Mouse (Mus musculus) heart, embryonic 10.5 days (tissue): ENCODE results near the gene Ssx9. TPM values are rescaled to one million over a fixed set of nuclear protein-coding genes. Genes with fewer than 3 reads are reported as not detected.
"Not testable (repeated sequence)": the region's sequence is repeated elsewhere in the genome, so short reads cannot be mapped to it uniquely, and the experiment has no call there.

Experiments
- DNase-seq: peaks from one replicate; pipeline ENCODE4 v3.0.0-alpha.2; 2017; ENCODE audit warnings: low spot score
- H3K27ac ChIP-seq: fragments of 300-500 bp; sonication (generic); 2 replicates; pipeline ENCODE4 v1.5.1; 2016; ENCODE audit warnings: mild to moderate bottlenecking
- H3K27me3 ChIP-seq: fragments of 300-500 bp; sonication (generic); 2 replicates; pipeline ENCODE4 v1.6.1; 2016; ENCODE audit warnings: mild to moderate bottlenecking; ENCODE audit not compliant: poor library complexity, insufficient read depth, severe bottlenecking
- H3K36me3 ChIP-seq: fragments of 300-500 bp; sonication (generic); 2 replicates; pipeline ENCODE4 v1.6.1; 2016; ENCODE audit warnings: mild to moderate bottlenecking, moderate library complexity
- H3K4me1 ChIP-seq: fragments of 300-500 bp; sonication (generic); 2 replicates; pipeline ENCODE4 v1.6.1; 2016; ENCODE audit warnings: mild to moderate bottlenecking
- H3K4me3 ChIP-seq: fragments of 300-500 bp; sonication (generic); 2 replicates; pipeline ENCODE4 v1.5.1; 2016; ENCODE audit warnings: mild to moderate bottlenecking, moderate library complexity
- H3K9me3 ChIP-seq: fragments of 300-500 bp; sonication (generic); 2 replicates; pipeline ENCODE4 v1.6.1; 2016; ENCODE audit warnings: mild to moderate bottlenecking, moderate library complexity
- WGBS: fragments of 180-500 bp; shearing (Covaris S2); methylation state at CpG from one replicate; pipeline ENCODE4 v1.1.7; 2016; 5-methylcytosine and 5-hydroxymethylcytosine counted together
- polyA plus RNA-seq: library from polyadenylated mRNA; unstranded; fragments of >200 nt; fragmentation: Nextera tagmentation; extraction: Ambion mirVana; gene quantifications from 2 replicates; pipeline ENCODE4 v1.2.1, GENCODE M21; 2016

The Ssx9 gene
- not detected in 2 replicates for polyA plus RNA-seq

DNA sequence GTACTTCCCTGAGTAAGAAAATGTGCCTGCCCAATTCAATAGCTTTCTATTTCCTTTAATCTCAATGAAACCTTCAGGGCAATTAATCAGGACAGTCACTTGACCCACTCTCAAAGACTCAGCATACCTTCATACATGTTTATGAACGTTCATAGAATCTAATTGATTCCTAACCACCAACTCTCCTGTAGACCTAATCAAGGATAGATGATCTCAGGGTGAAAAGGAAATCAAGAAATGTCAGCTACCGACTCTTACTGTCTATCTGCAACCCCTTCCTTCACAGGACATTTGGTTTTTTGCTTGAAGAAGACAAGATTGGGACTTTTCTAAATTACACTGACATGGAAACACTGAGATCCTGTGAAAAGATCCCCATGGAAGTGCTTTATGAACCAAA is at the start of gene Ssx9:
TSS of gene Ssx9 (plus strand) at position 301 of the 400 bp plus-strand sequence.
- not testable (repeated sequence) for H3K27me3 ChIP-seq, H3K4me3 ChIP-seq
- WGBS, result 61% methylated on average over 2 of the region's 2 CpGs

DNA sequence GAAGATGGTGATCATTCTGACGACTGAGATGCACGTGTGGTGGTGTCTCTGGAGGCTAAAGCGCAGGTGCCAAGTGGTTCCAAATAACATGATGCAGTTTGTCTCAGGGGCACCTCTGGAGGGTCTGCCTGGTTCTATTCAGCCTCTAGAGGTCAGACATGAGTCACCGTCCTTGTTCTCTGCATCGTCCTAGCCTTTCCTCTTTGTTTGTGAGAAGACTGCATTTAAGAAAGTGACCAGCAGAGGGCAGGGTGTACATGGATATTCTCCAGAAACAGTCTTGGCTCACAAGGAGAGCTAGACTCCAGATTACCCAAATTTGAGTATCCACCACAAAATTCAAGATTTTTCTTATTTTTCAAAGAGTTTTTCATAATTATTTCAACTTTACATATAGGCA is 15.3 kb upstream of the Ssx9 start:
- no peak for DNase-seq
- Histone ChIP-seq H3K9me3 (peaks cover 6% of the 10 kb centered on the region; the same call in 1 of the 2 replicates), H3K27ac (no peak overlapping the region), H3K36me3 (no peaks in the 10 kb centered on the region), H3K4me1 (no peaks in the 10 kb centered on the region), H3K27me3 (no peaks in the 10 kb centered on the region), H3K4me3 (no peak overlapping the region)
- 53% methylated on average over 5 of the region's 5 CpGs for WGBS

More for the DNA sequence above, at the start of gene Ssx9:
- not testable (repeated sequence) for DNase-seq, H3K36me3 ChIP-seq, H3K27ac ChIP-seq, H3K9me3 ChIP-seq, H3K4me1 ChIP-seq

DNA sequence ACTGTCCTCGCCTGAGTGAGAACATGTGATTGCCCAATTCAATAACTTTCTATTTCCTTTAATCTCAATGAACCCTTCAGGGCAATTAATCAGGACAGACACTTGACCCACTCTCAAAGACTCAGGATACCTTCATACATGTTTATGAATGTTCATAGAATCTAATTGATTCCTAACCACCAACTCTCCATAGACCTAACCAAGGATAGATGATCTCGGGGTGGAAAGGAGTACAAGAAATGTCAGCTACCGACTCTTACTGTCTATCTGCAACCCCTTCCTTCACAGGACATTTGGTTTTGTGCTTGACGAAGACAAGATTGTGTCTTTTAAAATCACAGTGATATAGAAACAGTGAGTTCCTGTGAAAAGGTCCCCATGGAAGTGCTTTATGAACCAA is 55.2 kb downstream of the Ssx9 start, which contains the start of gene Ssxb5:
TSS of gene Ssxb5 (plus strand) at position 301 of the 400 bp plus-strand sequence.
- H3K27me3 ChIP-seq, H3K4me3 ChIP-seq, H3K27ac ChIP-seq, H3K4me1 ChIP-seq, H3K36me3 ChIP-seq, DNase-seq, H3K9me3 ChIP-seq: not testable (repeated sequence)
- 77% methylated on average over 4 of the region's 4 CpGs for WGBS

Other genes starting within 250 kb of the Ssx9 start
- gene Gm14459, start 223.5 kb upstream of the Ssx9 start, polyA plus RNA-seq, result not detected in 2 replicates
- gene Ssxb6, start 200.2 kb upstream of the Ssx9 start, polyA plus RNA-seq, result not detected in 2 replicates
- gene Ssxb3, start 156.6 kb upstream of the Ssx9 start, polyA plus RNA-seq, result not detected in 2 replicates
- not detected in 2 replicates for gene Ssxb8, start 57.6 kb upstream of the Ssx9 start, polyA plus RNA-seq
- not detected in 2 replicates for gene Ssxb5, start 55.3 kb downstream of the Ssx9 start, polyA plus RNA-seq
- not detected in 2 replicates for gene Gm6592, start 95.6 kb downstream of the Ssx9 start, polyA plus RNA-seq
- gene Gm5751, start 125.8 kb downstream of the Ssx9 start, polyA plus RNA-seq, result not detected in 2 replicates
- 1.6 and 1.7 TPM in 2 replicates for gene B630019K06Rik, start 143.9 kb downstream of the Ssx9 start, polyA plus RNA-seq
- gene Fthl17b, start 214.5 kb downstream of the Ssx9 start, polyA plus RNA-seq, result not detected in 2 replicates
- gene Fthl17c, start 228.1 kb downstream of the Ssx9 start, polyA plus RNA-seq, result not detected in 2 replicates
- not detected in 2 replicates for gene Fthl17d, start 238.3 kb downstream of the Ssx9 start, polyA plus RNA-seq